Mouse (Mus musculus) heart, postnatal 36 days (tissue): ENCODE measurements at regions not wholly inside any gene's neighbourhood (a gene's known extent, or its start where the extent isn't known, plus 50 kb on each side); places are given as distances from the start of the nearest gene placed in this dataset.
"Not testable (repeated sequence)": the region's sequence is repeated elsewhere in the genome, so short reads cannot be mapped to it uniquely, and the experiment has no call there.

Source experiments
- DNase-seq, 2 experiments: peaks; one replicate each; pipeline ENCODE4 v3.0.0; 2021 to 2022
- intact Hi-C: fragments of 180-260 bp; cut with DNase I; formaldehyde crosslinking; loops from one replicate; pipeline ENCODE4 v1.15.1; 2025

DNA sequence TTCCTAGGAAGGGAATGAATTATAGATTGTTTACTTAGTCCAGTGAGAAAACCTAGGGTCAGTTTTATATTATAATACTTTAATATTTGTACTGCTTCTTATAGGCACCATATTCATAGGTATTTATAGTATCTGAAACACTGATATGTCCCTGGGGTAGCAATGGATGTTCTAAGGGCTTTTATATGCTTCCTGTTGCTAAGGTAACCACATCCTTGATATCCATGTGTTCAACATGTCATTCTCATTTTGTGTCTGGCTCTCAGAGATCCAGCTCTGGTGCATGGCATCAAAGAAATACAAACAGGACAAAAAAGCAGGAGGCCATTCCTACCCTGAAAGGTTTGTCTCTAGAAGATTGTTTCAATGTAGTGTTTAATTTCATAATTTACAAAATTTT, 738.2 kb upstream of the Mms22l start:
- intact Hi-C loops = no loop called here
- no peak for DNase-seq

DNA sequence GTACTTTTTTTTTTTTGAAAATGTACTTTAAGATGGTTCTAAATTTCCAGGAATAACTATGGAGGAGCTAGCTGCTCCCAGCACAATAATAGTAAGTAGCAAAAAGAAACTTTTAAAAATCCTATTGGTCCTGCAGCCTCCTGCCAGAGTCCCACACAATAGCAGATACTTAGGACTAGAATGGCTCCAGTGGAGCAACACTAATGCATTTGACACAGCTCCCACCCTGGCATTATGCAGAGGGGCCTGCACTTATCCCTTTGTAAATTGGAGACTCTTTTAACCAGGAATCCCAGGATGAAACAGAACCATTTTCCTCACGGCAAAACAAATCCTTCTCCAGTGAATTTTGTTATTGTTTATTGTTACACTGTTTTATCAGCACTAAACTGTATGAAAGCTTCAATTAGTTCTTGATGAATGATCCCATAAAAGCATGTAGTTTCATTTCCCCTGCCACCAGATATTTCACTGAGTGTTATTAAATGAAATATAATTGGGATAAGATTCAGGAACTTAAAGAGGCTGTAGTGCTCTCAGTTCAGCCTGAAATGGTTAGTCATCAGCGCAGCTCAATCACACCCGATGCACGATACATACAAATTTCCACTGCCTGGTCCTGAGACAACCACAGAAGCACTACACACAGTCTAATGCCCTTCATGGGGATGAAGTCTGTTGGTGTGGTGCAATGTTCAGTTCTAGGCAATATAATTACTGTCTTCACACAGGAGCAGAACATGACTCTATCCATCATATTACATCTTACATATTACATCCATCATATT, 708.6 kb upstream of the Mms22l start:
- intact Hi-C loops = no loop called here
- DNase-seq = no peak

DNA sequence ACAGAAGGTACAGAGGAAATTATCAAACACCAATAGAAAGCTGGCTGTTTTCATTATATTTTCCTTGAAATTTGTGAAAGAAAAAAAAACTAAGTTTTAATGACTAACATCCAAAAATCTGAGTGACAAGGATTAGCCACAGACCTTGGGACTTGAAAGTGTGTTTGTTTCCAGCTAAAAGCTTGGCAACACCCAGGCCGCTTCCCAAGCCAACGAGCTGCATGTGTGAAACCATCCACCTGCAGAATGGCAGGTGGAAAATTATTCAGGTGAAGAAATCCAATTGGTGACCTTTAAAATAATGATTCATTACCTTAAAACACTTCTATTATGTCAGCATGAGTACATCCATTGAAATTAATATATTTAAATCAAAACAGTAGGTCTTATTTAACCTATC, 672.7 kb upstream of the Mms22l start:
- DNase-seq = no peak
- intact Hi-C loops = no loop called here

DNA sequence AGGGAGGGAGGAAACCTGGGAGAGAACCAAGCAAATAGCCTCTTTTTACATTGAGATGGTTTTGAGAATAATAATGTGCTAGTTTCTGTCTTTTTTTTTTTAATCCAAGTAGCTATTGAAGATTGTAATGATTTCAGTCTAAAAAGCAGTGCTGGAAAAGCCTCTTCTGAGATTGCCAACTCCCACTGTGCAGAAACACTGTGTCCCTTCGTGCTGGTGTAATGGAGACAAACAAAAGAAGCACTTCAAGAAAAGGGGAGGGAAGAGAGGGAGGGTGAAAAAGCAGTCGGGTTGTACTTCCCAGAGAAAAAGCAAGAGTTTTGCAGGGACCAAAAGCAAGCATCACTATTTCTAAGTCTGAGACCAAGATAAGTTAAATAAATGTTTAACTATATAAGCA, 669.4 kb upstream of the Mms22l start:
- intact Hi-C loops = no loop called here
- DNase-seq = no peak

DNA sequence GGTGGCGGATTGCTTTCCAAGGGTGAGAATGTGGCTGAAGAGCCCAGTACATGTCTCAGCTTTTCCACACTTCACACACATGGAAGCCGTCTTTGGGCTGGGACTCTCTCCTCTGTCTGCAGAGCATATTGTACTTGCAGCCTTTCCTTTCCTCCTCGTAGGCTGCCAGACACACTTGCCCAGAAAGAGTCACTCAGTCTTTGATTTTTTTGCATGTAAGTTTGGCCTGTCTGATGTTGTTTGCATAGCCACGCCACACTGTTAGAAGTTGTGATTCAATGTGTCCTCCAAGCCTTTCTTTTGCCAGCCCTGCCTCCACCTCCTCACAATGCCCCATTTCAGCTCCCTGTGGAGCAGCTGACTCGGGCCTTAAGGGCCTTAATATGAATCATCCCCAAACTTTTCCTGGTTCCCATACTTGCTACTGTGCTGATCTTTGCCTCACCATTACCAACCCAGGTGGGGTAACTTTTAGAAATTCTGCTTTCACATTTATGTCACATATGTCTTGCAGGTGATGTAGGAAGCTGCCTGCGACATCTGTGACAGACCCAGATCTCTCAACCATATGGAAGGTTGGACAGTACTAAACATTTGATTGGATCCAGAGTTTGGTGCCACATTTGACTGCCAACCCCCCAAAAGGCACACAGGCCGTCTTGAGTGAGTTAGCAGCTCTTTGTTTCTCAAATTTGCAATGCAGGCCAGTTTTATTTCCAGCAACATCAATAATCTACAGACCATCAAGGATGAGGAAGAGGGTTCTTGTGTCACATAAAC, 663.7 kb upstream of the Mms22l start:
- intact Hi-C loops = no loop called here

DNA sequence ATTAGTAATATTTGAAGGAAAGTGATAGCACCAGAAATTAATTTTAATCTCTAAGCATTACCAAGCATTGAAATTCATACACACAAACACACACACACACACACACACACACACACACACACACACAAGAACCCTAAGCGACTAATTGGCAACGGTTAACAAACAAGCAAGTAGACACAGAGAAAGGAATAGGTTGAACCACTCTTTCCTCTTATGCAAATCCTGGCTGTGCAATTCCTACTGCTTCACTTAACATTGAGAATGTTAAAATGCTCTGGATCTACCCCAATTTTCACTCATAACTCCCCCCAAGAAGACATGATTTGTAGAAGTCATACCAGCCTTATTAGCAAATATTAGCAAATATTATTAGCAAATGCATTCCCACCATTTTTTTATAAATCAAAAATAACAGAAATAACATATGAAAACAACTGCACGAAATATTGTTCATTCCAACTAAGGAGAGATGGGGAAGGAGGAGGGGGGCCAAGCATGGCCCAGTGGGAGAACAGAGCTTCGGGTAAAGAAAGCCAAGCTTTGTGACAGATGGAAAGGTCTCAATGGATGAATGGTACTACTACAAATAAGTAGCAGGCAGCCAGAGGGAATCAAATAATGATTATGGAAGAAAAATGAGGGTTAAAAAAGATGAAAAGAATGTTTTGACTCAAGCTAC, 652.5 kb upstream of the Mms22l start:
- intact Hi-C loops = no loop called here
- DNase-seq = no peak

More for the DNA sequence above, 663.7 kb upstream of the Mms22l start:
- no peak for DNase-seq

DNA sequence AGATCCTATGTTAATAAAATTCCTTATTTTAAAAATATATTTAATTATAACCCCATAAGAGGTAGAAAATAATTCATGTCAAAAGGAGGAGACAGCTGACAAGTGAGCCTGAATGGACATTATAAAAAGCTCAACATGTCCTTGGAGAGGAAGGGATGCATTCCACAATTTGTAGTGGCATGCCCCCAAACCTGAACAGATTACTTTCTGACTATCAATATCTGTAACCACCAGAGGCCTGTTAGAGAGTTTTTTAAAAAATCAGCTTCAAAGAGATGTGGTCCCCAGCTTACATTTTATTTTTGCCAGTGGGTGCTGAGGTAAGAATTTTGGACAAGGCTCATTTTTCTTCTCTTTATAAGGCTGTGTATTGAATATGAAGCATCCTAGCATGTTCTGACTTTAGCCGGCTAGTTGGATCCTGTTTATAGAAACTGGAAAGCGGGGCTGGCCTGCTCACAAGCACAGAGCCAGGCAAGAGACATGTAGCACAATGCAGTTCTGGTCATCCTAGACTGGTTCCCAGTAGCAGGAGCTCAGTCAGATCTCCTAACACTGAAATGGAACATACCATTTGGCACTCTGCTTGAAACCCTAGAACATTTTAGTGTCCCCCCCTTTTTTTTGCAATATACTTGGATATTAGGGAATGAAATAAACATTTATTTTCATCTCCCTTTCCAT, 651.8 kb upstream of the Mms22l start:
- intact Hi-C loops = no loop called here

DNA sequence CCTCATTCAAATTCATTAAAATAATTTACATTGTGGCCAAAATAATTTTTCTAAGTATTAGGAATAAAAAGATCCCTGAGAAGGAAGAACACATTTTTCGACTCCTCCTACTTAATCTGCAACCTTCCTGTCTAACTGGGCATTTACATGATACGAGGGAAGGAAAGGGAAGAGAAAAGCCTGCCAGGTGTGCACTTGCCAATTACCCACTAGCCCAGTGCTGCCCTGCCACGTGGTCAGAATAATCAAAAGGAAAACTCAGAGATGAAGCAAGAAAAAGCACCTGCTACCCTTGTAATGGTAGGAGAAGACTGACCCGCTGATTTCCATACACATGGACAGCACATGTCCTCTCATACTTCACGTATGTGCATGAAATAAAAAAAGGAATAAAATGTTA, 651.0 kb upstream of the Mms22l start:
- DNase-seq = no peak
- intact Hi-C loops = no loop called here

More for the DNA sequence above, 651.8 kb upstream of the Mms22l start:
- no peak for DNase-seq

DNA sequence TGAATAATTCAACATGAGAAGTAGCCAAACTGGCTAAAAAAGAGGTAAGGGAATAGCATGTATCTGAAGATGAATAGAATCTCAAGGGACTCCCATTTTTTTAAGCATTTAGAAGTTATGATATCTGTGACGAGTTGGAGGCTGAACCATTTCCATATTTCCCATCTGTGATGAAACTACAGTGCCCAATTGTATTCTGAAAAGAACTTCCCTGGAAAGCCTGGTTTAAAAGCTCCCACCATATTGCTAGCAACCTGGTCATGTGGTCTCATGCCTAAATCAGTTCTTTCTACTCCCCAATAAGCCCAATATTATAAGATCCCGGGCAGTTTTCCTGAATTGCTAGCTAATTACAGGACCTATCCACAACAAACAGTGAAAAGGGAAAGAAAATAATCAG, 645.6 kb upstream of the Mms22l start:
- intact Hi-C loops = no loop called here
- DNase-seq = no peak

DNA sequence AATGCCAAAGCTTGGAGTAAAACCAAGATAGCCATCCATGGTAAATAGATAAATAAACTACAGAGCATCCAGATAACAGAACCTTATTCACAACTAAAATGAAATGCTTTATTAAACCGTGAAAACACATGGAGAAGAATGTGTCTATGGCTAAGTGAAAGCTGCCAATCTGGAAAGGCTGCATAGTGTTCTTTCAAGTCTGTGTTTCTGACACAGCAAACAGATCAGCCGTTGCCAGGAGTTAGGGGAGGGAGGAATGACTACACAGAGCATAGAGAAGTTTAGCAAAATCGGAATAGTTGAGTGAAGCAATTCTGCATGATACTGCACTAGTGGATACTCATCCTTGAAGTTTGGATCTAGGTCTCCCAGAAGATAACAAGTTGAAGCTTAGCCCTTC, 633.8 kb upstream of the Mms22l start:
- intact Hi-C loops = no loop called here

DNA sequence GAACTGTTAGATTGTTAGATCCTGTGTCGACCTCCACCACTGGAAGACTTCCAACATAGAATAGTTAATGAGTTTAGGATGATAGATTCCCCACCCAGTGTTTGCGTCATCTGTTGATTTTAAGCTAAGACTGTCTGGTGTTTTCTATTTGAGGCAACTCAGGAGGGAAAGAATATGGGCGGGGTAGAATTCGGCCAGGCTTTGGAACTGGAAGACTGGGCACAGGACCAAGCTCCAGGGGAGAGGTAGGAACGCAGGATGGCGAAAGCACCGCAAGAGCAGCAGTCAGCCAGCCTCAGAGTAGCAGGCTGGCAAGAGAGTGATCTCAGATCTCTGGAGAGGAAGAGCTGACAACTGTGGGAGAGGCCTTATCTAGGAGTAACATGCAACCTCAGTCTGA, 616.2 kb upstream of the Mms22l start:
- no peak for DNase-seq
- intact Hi-C loops = no loop called here

More for the DNA sequence above, 633.8 kb upstream of the Mms22l start:
- DNase-seq = no peak

DNA sequence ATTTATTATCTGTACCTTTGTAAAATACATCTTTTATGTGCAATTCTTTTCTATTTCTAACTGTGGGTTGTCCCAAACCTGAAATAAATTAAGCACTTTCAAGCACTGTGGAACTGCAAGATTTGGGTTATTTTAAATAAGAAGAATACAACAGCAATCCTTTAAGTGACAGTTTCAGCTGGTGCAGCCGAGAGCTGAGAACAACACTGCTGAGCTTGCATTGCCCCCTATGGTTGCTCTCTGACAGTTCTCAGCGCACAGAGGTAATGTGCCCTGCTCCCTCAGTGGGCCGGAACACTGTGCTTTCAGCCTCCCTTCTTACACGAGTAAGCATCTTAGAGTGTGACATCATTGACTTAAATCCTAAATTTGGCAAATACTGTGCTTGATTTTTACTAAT, 582.9 kb upstream of the Mms22l start:
- intact Hi-C loops = no loop called here

DNA sequence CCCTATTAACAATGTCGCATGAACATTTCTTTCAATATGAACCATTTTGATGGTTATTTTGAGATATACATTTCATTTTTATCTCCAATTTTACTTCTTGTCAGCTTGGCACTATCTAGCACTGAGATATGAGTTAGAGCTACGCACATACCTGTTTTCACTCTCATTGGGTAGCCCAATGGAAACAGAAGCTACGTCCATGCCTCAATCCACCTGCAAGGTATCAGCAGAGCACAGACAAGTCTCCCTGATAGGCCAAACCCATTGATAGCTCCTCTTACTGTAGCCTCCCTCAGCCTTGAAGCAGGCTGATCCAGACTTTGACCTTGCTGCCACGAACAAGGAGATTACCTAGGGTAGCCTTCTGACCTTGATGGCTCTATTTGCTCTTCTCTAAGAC, 582.4 kb upstream of the Mms22l start:
- intact Hi-C loops = no loop called here
- DNase-seq = no peak

More for the DNA sequence above, 582.9 kb upstream of the Mms22l start:
- DNase-seq = no peak

DNA sequence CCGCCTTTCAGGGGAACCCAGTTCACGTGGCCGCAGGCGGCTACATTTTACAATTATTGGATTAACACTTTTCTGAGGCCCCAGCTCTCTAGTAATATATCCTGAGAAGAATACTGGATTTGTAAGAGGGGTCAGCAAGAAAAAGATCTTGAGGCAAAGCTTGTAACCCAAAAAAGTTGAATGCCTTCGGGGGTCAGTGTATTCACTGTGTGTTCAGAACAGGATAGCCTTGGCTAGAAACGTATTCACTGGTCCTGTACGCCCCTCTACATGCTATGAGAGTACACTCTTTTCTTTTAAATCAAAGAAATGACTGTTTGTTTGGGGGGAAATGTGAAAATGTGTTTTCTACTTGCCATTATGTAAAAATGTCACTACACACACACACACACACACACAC, 581.8 kb upstream of the Mms22l start:
- intact Hi-C loops = no loop called here
- DNase-seq = no peak

DNA sequence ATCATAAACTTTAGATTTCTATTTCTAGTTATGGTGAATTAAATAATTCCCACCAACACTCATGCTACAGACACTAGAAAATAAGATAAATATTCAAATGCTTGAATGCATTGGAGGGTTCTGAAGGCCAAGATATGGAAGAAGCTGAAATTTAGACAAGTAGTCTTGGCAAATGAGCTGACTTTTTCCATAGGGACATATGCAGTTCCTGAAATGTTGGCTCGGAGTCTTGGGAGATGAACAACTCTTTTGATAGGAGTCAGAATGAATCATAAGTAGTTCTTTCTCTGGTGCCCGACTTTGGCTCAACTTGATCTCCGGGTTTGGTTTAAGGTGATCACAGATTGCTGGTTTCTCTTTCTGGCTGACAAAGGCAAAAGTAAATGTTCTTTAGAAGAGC, 574.7 kb upstream of the Mms22l start:
- no peak for DNase-seq
- intact Hi-C loops = no loop called here

DNA sequence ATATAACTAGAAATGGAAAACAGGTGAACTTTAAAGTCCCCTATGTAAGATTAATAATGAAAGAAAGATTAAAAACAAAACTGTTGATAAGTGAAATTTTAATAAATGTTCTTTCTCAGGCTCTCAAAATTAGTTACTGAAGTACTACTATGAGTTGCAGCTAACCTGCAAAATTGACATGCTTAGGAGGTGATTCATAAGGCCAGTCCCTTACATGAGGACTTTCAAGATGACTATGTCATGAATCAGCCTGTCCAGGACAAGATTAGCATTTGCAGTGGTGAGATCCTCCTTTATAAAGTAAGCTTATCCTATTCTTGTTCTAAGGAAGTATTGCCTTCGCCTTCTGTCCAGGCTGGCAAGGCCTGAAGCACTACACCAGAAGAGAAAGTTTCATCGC, 542.1 kb upstream of the Mms22l start:
- intact Hi-C loops = no loop called here

DNA sequence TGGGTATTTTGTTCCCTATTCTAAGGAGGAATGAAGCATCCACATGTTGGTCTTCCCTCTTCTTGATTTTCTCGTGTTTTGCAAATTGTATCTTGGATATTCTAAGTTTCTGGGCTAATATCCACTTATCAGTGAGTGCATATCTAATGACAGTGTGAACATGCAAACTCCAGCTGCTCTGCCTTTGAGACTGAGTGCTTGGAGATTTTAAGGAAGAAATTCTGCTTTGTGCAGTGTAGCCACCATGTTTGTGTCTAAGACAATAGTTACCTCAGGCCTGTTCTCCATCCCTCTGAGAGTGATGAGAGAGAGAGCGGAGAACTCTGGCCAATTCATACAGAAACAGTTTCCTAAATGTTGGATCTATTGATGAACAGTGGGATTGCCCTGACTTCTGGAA, 514.1 kb upstream of the Mms22l start:
- intact Hi-C loops, DNase-seq: not testable (repeated sequence)

More for the DNA sequence above, 542.1 kb upstream of the Mms22l start:
- no peak for DNase-seq

DNA sequence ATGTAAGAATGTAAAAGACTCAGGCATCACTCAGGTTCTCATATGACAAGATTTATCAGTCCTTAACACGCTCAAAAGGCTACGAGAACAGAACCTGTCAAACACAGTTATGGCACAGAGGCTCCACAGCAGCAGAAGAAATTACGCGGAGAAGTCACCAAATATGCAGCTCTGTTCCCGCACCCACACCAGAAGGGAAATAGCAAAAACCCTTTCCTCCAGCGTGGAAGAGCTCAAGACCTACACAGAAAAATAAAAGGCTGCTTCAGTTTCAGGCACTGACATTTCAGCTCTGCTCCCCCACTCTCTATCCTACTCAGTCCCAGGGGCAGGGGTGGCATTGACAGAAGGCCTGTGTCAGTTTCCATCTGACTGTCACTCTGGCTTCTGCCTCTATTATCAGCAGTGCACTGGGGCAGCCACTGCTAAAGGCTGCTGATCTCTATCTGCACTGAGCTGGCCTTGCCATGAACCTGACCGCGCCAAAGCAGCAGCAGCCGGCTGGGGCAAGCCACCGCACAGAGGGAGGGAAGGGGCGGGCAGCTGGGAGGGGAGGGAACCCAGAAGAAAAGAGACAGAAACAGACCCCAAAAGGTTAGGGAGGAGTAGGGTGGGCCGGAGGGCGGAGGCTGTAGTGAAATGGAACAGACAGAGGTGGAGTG, 513.3 kb upstream of the Mms22l start:
- DNase-seq = no peak
- intact Hi-C loops = no loop called here

DNA sequence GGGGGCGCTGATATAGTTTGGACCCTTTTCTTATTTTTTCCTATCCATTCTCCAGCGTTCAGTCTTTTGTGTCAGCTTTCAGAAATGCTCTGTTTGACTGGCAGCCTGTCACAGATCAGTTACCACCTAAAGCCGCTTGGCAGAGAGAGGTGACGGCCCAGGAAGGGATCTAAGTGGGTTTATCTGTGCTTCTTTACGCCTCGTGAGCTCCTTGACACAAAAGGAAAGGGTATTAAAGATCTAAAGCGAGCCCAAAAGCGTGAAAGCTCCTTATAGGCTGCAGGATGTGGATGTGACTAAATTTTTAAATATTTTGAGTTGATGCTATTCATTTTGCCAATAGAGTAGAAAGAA, 512.8 kb upstream of the Mms22l start:
- intact Hi-C loops = no loop called here
- DNase-seq = no peak

DNA sequence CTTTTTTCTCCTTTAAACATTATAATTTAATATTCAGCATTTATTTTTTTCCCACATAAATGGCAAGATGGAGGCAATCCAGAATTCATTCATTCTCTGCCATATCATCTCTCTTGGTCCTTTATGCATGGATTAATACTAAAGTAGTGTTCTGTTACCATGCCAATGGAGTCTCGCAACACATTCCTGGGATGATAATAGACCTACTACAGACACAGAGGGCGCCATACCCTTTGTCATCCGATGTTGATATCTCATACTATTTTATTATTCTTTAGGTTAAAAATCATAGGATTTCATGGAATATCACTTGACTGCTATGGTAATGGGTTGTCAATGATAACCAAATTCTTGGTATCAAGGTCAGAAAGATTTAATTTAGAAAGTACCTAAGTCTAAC, 512.2 kb upstream of the Mms22l start:
- DNase-seq = no peak
- intact Hi-C loops = no loop called here

DNA sequence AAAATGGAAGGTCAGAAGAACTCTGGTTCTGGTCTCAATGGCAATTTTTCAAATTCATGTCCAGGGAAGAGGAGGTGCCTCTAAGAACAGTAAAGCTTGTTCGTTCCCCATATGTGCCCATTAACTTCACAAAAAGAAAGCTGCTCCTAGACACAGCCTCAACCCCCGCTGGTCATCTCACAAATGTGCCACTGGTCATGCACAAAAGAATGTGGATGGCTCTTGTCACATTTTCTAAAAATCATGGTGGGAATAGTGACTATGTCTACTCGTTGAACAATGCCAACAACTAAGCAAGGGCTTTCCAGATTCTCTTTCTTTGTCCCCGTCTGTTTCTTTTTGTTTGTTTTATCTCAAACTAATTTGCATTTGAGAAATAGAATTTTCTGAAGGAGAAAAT, 510.3 kb upstream of the Mms22l start:
- intact Hi-C loops = no loop called here
- DNase-seq = no peak
